Mouse (Mus musculus): ENCODE measurements around the gene Sp100.
A peak's percentile ranks its signal among the peaks of the same experiment; 100 is the strongest.

The Sp100 gene

DNA sequence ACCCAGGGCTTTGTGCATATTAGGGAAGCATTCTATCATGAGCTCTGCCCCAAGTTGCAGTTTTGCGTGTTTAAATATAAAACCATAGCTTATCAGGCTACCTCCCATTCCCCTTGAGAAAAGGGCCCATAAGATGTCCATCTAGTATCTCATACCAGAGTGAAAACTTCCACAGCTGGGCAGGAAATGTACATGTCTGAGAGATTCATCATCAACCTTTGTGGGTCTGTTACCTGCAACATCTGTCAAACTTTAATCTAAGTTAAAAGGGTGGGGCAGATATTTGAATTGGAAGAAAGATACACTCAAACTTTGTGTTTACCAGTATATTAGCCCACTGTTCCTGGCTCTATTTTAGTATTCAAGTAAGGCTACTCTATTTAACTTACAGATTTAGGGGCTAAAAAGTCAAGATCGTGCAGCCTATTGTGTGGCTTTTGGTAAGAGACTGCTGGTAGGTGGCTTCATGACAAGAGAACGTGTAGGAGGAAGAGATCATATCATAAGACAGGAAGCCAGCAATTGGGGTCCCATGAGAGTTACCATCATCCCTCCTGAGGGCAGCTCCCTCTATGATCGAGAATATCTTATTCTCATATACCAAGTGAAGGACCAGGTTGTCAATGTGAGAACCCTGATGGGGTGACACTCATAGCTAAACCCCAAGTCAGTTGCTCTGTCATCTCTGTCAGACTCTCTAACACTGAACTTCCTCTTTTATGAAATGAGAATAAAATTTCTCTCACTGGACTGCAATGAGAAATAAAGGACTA lies 48.1 kb downstream of the Sp100 start:
- no peak for DNase-seq (ENCODE audit: low spot score in 2 of 2)

GRCm38 (mm10) chr1:85702531-85702930 lies 52.7 kb downstream of the Sp100 start:
- no peak for DNase-seq (ENCODE audit: low spot score in 2 of 2)

DNA sequence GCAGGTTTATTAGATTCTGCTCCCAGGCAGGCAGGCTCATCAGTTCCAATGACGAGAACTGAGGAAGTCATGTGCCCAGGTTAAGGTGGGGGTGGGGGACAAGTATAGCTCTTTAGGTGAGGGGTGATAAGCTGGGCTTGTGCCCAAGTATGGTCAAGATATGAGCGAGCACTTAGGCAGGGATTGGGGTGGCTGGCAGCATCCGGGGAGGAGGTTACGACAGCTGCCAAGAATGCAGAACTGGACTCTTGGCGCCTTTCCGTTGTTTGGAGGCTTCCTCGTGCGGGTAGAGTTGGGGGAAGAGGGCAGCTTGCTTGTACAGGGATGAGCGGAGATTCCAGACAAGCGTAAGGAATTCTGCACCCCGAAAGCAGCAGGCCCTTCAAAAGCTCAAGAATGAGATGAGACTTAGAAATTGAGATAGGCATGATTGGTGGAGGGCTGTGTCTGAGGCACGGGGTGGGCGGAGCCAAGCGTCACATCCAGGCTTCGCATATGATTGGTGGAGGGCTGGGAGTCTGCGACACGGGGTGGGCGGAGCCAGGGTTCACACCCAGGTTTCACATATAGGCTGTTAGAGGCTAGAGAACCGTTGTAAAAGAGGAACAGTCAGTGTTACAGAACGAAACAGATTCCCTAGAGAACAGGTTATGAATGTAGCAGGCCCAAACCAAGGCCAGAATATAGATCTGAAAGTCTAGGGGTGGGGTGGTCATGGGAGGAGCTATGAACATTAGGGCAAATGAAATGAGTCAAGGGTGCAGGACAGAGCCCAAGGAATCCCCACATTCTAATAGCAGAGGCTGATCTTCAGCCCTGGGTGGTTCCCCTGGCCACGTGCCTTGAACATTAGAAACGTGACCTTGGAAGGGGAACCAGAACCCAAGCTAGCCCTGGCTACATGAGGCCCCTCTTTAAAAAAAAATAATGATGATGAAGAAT lies 53.7 kb downstream of the Sp100 start:
- peak; percentile 85 to 88 for DNase-seq (ENCODE audit: low spot score in 2 of 2)

DNA sequence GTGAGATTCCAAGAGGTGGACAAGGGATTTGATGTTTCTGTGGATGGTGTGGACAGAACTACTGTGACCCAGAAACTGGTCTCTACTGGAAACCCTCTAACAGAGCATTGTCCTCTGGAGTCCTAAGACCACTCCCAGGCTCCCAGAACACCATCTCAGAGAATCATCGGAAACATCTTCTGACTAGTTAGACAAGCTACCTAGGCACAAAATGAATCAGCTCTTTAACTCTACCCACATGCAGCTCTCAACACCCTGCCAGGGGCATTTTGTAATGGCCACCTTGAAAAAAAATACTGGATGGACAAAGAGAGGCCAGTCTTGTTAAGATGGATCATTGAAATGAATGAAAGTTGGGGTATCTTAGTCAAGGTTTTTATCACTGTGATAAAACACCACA lies 55.8 kb downstream of the Sp100 start:
- DNase-seq (ENCODE audit: low spot score in 2 of 2): no peak

DNA sequence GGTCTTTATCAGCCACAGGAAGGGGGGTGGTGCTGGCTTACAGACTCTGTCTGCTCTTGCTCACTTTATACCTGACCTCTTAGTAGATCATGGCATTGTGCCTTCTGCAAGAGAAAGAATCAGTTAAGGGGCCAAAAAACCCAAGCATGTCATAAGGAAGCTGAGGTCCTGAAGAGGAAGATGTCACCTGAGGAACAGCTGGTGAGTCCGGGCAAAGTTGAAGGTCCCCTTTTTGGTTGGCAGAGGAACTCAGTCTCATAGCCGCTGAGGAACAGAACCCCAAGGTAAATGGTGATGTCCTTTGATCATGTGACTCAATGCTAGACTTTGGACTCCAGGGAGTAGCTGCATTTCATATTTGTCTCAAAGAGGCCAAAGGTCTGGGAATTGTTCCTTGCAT lies 57.0 kb downstream of the Sp100 start:
- no peak for DNase-seq (ENCODE audit: low spot score in 2 of 2)

GRCm38 (mm10) chr1:85714501-85714900 lies 64.7 kb downstream of the Sp100 start:
- no peak for DNase-seq (ENCODE audit: low spot score in 2 of 2)

GRCm38 (mm10) chr1:85716447-85717027 lies 66.7 kb downstream of the Sp100 start:
- DNase-seq (ENCODE audit: low spot score in 2 of 2): no peak

DNA sequence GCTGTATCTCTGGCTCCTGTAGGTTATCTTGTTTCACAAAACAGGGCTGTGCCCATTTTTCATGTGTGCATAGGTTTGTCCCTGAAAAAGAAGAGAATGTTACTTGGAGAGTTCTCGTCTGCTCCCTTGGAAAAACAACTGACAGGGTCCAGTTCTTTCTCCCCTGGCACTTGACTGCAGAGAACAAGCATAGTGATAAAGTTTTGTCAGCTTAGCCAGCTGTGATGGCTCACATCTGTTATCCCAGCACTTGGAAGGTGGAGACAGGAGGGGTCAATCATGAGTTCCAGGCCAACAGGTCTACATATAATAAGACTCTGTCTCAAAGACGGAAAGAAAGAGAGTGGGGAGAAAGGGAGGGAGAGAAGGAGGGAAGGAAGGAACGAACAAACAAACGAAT lies 69.3 kb downstream of the Sp100 start:
- DNase-seq (ENCODE audit: low spot score in 2 of 2): no peak

DNA sequence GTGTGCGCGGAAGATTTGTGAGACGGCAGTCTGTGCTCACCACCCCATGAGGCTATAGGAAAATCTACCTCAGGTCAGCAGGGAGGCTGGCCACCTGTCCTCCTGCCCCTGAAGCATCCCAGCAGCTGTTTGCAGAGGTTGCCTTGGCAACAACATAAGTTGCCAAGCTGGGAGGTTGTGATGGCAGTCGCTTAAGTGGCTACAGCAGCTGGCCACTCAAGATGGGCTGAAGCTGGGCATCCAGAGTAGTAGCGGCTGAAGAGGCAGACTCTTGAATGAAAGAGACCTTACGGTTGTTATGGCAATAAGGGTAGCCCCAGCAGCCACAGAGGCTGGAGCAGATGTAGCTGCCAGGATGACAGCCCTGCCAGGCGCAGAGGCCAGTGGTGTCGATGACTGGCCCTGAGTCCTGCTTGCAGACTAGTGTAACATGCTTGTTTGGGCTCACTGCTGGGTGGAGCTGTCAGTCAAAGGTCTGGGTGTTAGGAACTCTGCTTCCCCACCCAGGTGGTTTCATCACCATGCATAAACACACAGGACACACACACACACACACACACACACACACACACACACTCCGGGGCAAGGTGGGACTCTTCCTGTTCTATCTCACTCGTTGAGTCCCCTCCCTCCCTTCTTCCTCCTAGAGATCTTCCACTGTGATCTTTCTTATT lies 70.6 kb downstream of the Sp100 start:
- no peak for DNase-seq (ENCODE audit: low spot score in 2 of 2)

DNA sequence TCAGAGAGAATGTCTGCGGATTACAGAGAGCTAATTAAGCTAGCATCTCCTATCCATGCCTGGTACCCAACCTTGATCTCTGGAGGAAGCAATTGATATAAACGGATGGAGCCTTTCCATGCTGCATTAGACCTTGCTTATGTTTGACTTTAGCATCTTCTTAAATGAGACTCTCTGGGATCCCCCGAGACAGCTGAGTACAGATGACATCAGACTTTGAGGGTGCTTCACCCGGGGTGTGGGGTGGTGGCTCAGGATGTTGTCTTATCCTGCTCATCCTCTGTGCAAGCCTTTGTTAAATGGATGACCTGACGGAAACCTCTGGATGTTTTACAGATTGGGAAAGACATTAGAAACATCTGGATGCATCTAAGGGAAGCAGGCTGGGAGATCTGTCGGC lies 80.7 kb downstream of the Sp100 start:
- no peak for DNase-seq (ENCODE audit: low spot score in 2 of 2)

DNA sequence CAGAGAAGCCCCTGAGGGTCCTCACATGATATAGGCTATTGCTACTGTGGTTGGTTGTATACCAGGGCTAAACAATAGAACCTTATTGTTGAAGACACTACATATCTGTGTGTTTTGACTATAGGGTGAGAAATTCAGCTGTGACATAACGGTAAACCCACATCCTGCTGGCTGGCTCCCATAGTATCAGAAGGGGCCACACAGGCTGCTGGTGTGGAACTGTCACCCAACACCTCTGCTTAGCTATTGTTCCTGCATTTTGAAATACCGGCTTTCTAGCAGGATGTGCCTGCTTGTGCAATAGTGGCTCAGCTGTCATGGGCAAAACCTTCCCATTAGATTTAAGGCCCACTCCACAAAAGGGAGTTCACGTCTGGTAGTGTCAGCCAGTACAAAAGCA lies 82.8 kb downstream of the Sp100 start:
- DNase-seq (ENCODE audit: low spot score in 2 of 2): no peak

GRCm38 (mm10) chr1:85734511-85734910 lies 84.7 kb downstream of the Sp100 start:
- no peak for DNase-seq (ENCODE audit: low spot score in 2 of 2)

GRCm38 (mm10) chr1:85735463-85736123 lies 85.8 kb downstream of the Sp100 start:
- DNase-seq (ENCODE audit: low spot score in 2 of 2): peak; percentile 68 to 78

DNA sequence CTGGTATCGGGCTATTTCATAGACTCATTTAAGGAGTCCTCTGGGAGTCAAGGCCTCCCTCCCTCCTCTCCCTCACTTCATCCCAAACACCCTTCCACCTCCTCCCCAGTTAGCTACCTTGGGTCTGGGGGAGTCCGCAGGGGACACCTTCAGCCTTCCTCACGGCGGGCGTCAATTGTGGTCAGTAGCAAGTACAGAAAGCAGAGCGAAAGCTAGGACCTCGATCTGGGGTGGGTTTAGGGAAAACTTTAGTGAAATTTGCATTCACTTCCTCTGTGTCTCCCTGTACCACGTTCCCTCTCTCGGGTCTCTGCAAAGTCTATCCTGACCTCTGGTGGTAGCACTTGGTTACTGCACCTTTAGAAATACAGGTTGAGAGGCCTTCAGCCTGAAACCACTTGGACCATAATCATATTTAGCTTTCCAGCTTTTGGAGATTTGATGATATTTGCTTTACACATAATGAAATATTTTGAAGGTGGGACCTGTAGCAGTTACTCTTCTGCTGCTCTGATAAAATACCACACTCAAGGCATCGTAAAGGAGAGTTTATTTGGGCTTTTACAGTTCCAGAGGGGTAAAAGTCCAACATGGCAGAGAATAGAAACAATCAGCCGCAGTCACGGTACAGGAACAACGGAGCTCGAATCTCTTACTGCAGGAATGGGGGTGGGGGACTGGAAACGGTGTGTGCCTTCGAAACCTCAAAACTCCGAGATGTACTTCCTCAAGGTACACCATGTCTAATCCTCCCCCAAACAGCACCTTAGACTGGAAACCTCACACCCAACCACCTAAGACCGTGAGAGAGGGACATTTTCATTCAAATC lies 86.8 kb downstream of the Sp100 start:
- DNase-seq (ENCODE audit: low spot score in 2 of 2): peak; percentile 62 to 80

DNA sequence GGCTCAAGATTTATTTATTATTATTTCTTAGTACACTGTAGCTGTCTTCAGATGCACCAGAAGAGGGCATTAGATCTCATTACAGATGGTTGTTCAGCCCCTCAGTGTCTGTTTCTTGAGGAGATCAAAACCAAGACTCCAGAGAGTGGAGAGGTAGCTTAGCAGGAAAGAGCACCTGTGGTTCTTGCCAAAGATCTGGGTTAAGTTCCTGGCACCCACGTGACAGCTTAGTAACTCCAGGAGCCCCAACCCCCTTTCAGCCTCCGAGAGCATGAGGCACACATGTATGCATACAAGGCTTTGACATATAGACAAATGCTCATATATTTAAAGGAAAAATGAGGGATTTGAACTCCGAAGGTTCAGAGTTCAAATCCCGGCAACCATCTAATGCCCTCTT lies 89.2 kb downstream of the Sp100 start:
- no peak for DNase-seq (ENCODE audit: low spot score in 2 of 2)

GRCm38 (mm10) chr1:85739819-85740218 lies 90.0 kb downstream of the Sp100 start:
- DNase-seq (ENCODE audit: low spot score in 2 of 2): no peak

GRCm38 (mm10) chr1:85740923-85741322 lies 91.1 kb downstream of the Sp100 start:
- DNase-seq (ENCODE audit: low spot score in 2 of 2): no peak

DNA sequence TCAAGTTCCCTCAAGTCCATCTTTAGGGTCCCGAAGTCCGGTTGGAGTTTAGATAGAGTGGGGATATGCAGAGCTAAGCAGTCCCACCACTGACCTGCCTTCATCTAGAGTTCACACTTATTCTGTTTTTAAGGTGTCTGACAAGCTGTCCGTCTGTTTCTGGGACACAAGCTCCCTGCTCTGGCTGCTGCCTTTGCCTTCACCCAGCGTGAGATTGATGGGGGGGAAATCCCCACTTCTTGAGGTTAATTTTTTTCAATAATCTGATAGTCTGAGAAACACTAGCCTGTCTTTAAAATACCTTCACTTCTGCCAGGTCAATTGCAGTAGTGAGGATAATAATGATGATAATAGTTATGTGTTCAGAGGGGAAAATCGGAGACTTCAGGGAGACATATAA lies 92.5 kb downstream of the Sp100 start:
- no peak for DNase-seq (ENCODE audit: low spot score in 2 of 2)

- DNase-seq (ENCODE audit: low spot score in 2 of 2): no peak
Measured at GRCm38 (mm10) chr1:85742916-85743505, 93.2 kb downstream of the Sp100 start.

- DNase-seq (ENCODE audit: low spot score in 2 of 2): no peak
Measured at GRCm38 (mm10) chr1:85744539-85744938, 94.8 kb downstream of the Sp100 start.

Measured in heart, adult 9 months (tissue).